Mouse (Mus musculus) CH12.LX (cell line): ENCODE measurements around the gene Ccl27a. TPM values are rescaled to one million over a fixed set of nuclear protein-coding genes. Genes with fewer than 3 reads are reported as not detected.

Experiments used
- DNase-seq: peaks from one replicate; pipeline ENCODE4 v3.0.0-alpha.2; 2013; ENCODE audit errors: extremely low read depth
- H3K27ac ChIP-seq: 2 replicates; pipeline ENCODE4 v1.5.1; 2012; ENCODE audit warnings: low read depth, mild to moderate bottlenecking, control low read depth, moderate library complexity; ENCODE audit not compliant: insufficient read depth
- H3K27me3 ChIP-seq: replicated peaks from 2 replicates; pipeline ENCODE3; 2012; ENCODE audit warnings: inconsistent platforms
- H3K36me3 ChIP-seq, 2 experiments: replicated peaks in 1 of 2; 2 replicates each; pipeline versions ENCODE3 to v1.6.1; 2012; ENCODE audit warnings: inconsistent platforms in 1 of 2, low read length in 1 of 2, mild to moderate bottlenecking in 1 of 2, mixed read lengths in 1 of 2, moderate library complexity in 1 of 2; ENCODE audit not compliant: control insufficient read depth in 1 of 2, insufficient read depth in 1 of 2
- H3K4me1 ChIP-seq, 2 experiments: 2 replicates each; pipeline ENCODE4 v1.6.1; 2012; ENCODE audit warnings: inconsistent platforms in 1 of 2, moderate library complexity in 1 of 2; ENCODE audit not compliant: insufficient read depth in 2 of 2, control insufficient read depth in 1 of 2
- H3K4me2 ChIP-seq: 2 replicates; pipeline ENCODE4 v1.6.1; 2012; ENCODE audit warnings: low read depth, mild to moderate bottlenecking, control low read depth; ENCODE audit not compliant: poor library complexity, insufficient read depth, severe bottlenecking
- H3K4me3 ChIP-seq, 3 experiments: fragments of 150-350 bp in 1 of 3; sonication (generic) in 1 of 3; replicated peaks in 1 of 3; 2 replicates each; pipeline versions ENCODE3 to v1.5.1; 2011 to 2012; ENCODE audit warnings: low read depth in 2 of 3, low read length in 2 of 3, mild to moderate bottlenecking in 2 of 3, moderate library complexity in 2 of 3, control low read depth in 1 of 3, improper control_type of control experiment in 1 of 3, inconsistent platforms in 1 of 3, mixed read lengths in 1 of 3; ENCODE audit not compliant: poor library complexity in 1 of 3
- H3K79me2 ChIP-seq: replicated peaks from 2 replicates; pipeline ENCODE4 v1.6.1; 2012; ENCODE audit warnings: mild to moderate bottlenecking, moderate library complexity; ENCODE audit not compliant: control insufficient read depth, poor library complexity, insufficient read depth, severe bottlenecking; ENCODE audit errors: extremely low read depth
- H3K9ac ChIP-seq: 2 replicates; pipeline ENCODE4 v1.6.1; 2012; ENCODE audit warnings: low read depth, mild to moderate bottlenecking, control low read depth, moderate library complexity; ENCODE audit not compliant: insufficient read depth
- H3K9me3 ChIP-seq: replicated peaks from 2 replicates; pipeline ENCODE3; 2012; ENCODE audit warnings: low read length, inconsistent platforms, mixed read lengths
- BHLHE40 ChIP-seq: IDR thresholded peaks from 2 replicates; pipeline ENCODE4 v1.6.1; 2011; ENCODE audit warnings: mild to moderate bottlenecking, low read depth, low read length, improper control_type of control experiment
- CHD2 ChIP-seq: IDR thresholded peaks from 2 replicates; pipeline ENCODE4 v1.6.1; 2011; ENCODE audit warnings: low read length, improper control_type of control experiment
- CTCF ChIP-seq, 2 experiments: IDR thresholded peaks in 1 of 2; conservative IDR thresholded peaks in 1 of 2; 2 replicates each; pipeline ENCODE4 v1.5.1; 2011 to 2012; ENCODE audit warnings: low read depth in 2 of 2, low read length in 2 of 2, improper control_type of control experiment in 1 of 2, inconsistent platforms in 1 of 2, mild to moderate bottlenecking in 1 of 2, moderate library complexity in 1 of 2
- ELF1 ChIP-seq: IDR thresholded peaks from 2 replicates; pipeline ENCODE4 v1.6.1; 2014; ENCODE audit warnings: low read depth, mild to moderate bottlenecking, inconsistent platforms, low read length, improper control_type of control experiment
- ETS1 ChIP-seq: conservative IDR thresholded peaks from 2 replicates; pipeline ENCODE4 v1.6.1; 2012; ENCODE audit warnings: low read depth, mild to moderate bottlenecking, inconsistent platforms, low read length, improper control_type of control experiment, moderate library complexity
- GABPA ChIP-seq: IDR thresholded peaks from 2 replicates; pipeline ENCODE4 v1.6.1; 2012; ENCODE audit warnings: low read depth, low read length, improper control_type of control experiment, inconsistent platforms; ENCODE audit not compliant: insufficient replicate concordance
- JUND ChIP-seq: conservative IDR thresholded peaks from 2 replicates; pipeline ENCODE4 v1.6.1; 2011; ENCODE audit warnings: low read depth, low read length, improper control_type of control experiment
- MAFK ChIP-seq: IDR thresholded peaks from 2 replicates; pipeline ENCODE4 v1.6.1; 2011; ENCODE audit warnings: low read length, improper control_type of control experiment; ENCODE audit not compliant: insufficient replicate concordance
- MAX ChIP-seq: IDR thresholded peaks from 2 replicates; pipeline ENCODE4 v1.6.1; 2011; ENCODE audit warnings: low read length, improper control_type of control experiment
- MXI1 ChIP-seq: IDR thresholded peaks from 2 replicates; pipeline ENCODE4 v1.6.1; 2011; ENCODE audit warnings: mild to moderate bottlenecking, low read depth, low read length, improper control_type of control experiment
- NRF1 ChIP-seq: IDR thresholded peaks from 2 replicates; pipeline ENCODE4 v1.6.1; 2014; ENCODE audit warnings: low read depth, mild to moderate bottlenecking, inconsistent platforms, low read length, improper control_type of control experiment, moderate library complexity
- POLR2AphosphoS2 ChIP-seq: IDR thresholded peaks from 2 replicates; pipeline ENCODE4 v1.6.1; 2011; ENCODE audit warnings: low read depth, low read length, improper control_type of control experiment
- RAD21 ChIP-seq: IDR thresholded peaks from 2 replicates; pipeline ENCODE4 v1.6.1; 2011; ENCODE audit warnings: low read depth, mild to moderate bottlenecking, low read length, improper control_type of control experiment, moderate library complexity
- SMC3 ChIP-seq: IDR thresholded peaks from 2 replicates; pipeline ENCODE4 v1.6.1; 2011; ENCODE audit warnings: low read depth, low read length, improper control_type of control experiment
- TBP ChIP-seq: conservative IDR thresholded peaks from 2 replicates; pipeline ENCODE4 v1.6.1; 2011; ENCODE audit warnings: low read depth, low read length, improper control_type of control experiment
- UBTF ChIP-seq: IDR thresholded peaks from 2 replicates; pipeline ENCODE4 v1.6.1; 2012; ENCODE audit warnings: low read depth, mild to moderate bottlenecking, inconsistent platforms, low read length, improper control_type of control experiment, moderate library complexity
- ZKSCAN1 ChIP-seq: IDR thresholded peaks from 2 replicates; pipeline ENCODE4 v1.6.1; 2012; ENCODE audit warnings: low read depth, inconsistent platforms, low read length, improper control_type of control experiment, borderline replicate concordance
- dilution Hi-C: fragments of 300-500 bp; cut with MboI; formaldehyde crosslinking; loops from 2 replicates; pipeline ENCODE4 v1.14.3; 2020; ENCODE audit warnings: low sequenced_read_pairs; ENCODE audit not compliant: extremely low pct_unique_long_range_greater_than_20kb, extremely low pct_ligation_motif_present
- in situ Hi-C: fragments of 300-500 bp; cut with MboI; formaldehyde crosslinking; loops from 3 replicates; pipeline ENCODE4 v1.14.3; 2019; ENCODE audit warnings: low sequenced_read_pairs, low pct_ligation_motif_present, low pct_unique_long_range_greater_than_20kb, mixed read lengths
- polyA plus RNA-seq: library from polyadenylated mRNA; unstranded; fragments of >175 nt; gene quantifications from 2 replicates; pipeline ENCODE4 v1.2.1, GENCODE M21; 2012; ENCODE audit warnings: low read depth; ENCODE audit not compliant: insufficient read length
- total RNA-seq, 2 experiments: library from RNA; depleted of rRNA; stranded (reverse); fragments of 300-350 nt in 1 of 2; fragments of >200 nt in 1 of 2; gene quantifications; 2 replicates each; pipeline ENCODE4 v1.2.3; 2012 to 2014

The Ccl27a gene
- total and polyA plus RNA-seq, 3 experiments: 3.3 to 6.4 (median 5.6) TPM

GRCm38 (mm10) chr4:41759206-41759605 lies 14.8 kb downstream of the Ccl27a start:
- Histone ChIP-seq H3K27ac (no peak overlapping the region), H3K79me2 (no peaks in the 10 kb centered on the region), H3K9ac (no peak overlapping the region), H3K4me3 (no peak overlapping the region), H3K36me3 (peaks cover 13 to 49% of the 10 kb centered on the region in 2 experiments), H3K9me3 (no peaks in the 10 kb centered on the region), H3K4me2 (no peak overlapping the region), H3K4me1 (peaks cover 6 to 27% of the 10 kb centered on the region in 2 experiments), H3K27me3 (no peaks in the 10 kb centered on the region)
- in situ Hi-C loops: no loop called here
- dilution Hi-C loops: no loop called here
- no peak for DNase-seq
- TF ChIP-seq BHLHE40: no peak
- no peak for TF ChIP-seq SMC3
- no peak for TF ChIP-seq MXI1
- TF ChIP-seq POLR2AphosphoS2: no peak
- TF ChIP-seq MAX: no peak
- TF ChIP-seq JUND: no peak
- TF ChIP-seq CHD2: no peak
- no peak for TF ChIP-seq ELF1
- no peak for TF ChIP-seq NRF1
- no peak for TF ChIP-seq TBP
- TF ChIP-seq RAD21: no peak
- TF ChIP-seq CTCF (conservative IDR thresholded peaks at IDR 0.05 in 1 of 2, IDR thresholded peaks at IDR 0.05 in 1 of 2; ENCODE audit: low read depth in 2 of 2, low read length in 2 of 2): no peak

DNA sequence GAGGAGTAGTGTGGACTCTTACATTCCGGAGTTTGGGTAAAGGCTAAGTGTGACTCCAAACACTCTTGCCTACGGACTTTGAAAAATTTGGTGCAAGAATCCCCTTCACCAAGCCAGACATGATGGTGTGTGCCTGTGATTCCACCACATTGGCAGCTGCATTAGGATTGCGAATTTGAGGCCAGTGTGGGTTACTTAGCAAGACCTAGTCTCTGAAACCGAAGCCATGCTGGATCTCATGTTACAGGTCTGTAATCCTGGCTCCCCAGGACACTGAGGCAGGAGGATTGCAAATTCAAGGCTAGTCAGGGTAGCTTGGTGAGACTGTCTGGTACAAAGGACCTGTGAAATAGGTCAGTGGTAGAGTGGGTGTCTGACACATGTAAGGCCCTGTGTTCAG lies 15.3 kb downstream of the Ccl27a start:
- in situ Hi-C loops: no loop called here
- Histone ChIP-seq H3K4me2 (no peak overlapping the region), H3K9ac (no peak overlapping the region), H3K36me3 (peaks cover 13 to 49% of the 10 kb centered on the region in 2 experiments), H3K27ac (no peak overlapping the region), H3K27me3 (no peaks in the 10 kb centered on the region)
- DNase-seq: no peak
- TF ChIP-seq UBTF (no peak), GABPA (no peak), ETS1 (no peak), MAFK (no peak), NRF1 (no peak), ZKSCAN1 (no peak), ELF1 (no peak)
- TF ChIP-seq, all 38 proteins: peak for 0
- H3K79me2 ChIP-seq: no peaks in the 10 kb centered on the region
- no peaks in the 10 kb centered on the region for H3K9me3 ChIP-seq
- peaks cover 6 to 27% of the 10 kb centered on the region in 2 experiments for H3K4me1 ChIP-seq
- dilution Hi-C loops: no loop called here
- H3K4me3 ChIP-seq: no peak overlapping the region
